Mouse (Mus musculus): ENCODE results near the gene Tlr6. TPM values are rescaled to one million over a fixed set of nuclear protein-coding genes. Genes with fewer than 3 reads are reported as not detected.

The Tlr6 gene
- polyA plus RNA-seq, 2 experiments = 1.5 to 1.7 TPM

GRCm38 (mm10) chr5:64908585-64909284 lies 51.2 kb downstream of the Tlr6 start:
- Histone ChIP-seq H3K27ac (replicated peaks; ENCODE audit: low read depth, low read length) (no peak overlapping the region), H3K27me3 (ENCODE audit: control insufficient read depth, insufficient read depth, low read length) (no peaks in the 10 kb centered on the region), H3K4me1 (ENCODE audit: control insufficient read depth, insufficient read depth, low read length) (no peaks in the 10 kb centered on the region), H3K9ac (ENCODE audit: low read depth, low read length, severe bottlenecking) (no peak overlapping the region), H3K4me2 (replicated peaks; ENCODE audit: low read depth, low read length, severe bottlenecking) (no peak overlapping the region), H3K36me3 (ENCODE audit: control insufficient read depth, insufficient read depth, low read length) (no peaks in the 10 kb centered on the region), H3K4me3 (replicated peaks; ENCODE audit: low read length) (no peak overlapping the region), H3K9me3 (ENCODE audit: control insufficient read depth, low read length) (no peaks in the 10 kb centered on the region)
- TF ChIP-seq POLR2A (IDR thresholded peaks at IDR 0.05; ENCODE audit: borderline replicate concordance, extremely low read depth, insufficient read depth, insufficient read length) = no peak
- ATAC-seq (ENCODE audit: low FRiP score, low read depth) = no peak
- 90% methylated on average over 6 of the region's 6 CpGs for WGBS
- no peak for DNase-seq (ENCODE audit: low spot score)

- H3K4me3 ChIP-seq (replicated peaks; ENCODE audit: low read length) = no peak overlapping the region
- no peak overlapping the region for H3K9ac ChIP-seq (ENCODE audit: low read depth, low read length, severe bottlenecking)
- no peaks in the 10 kb centered on the region for H3K4me1 ChIP-seq (ENCODE audit: control insufficient read depth, insufficient read depth, low read length)
- no peaks in the 10 kb centered on the region for H3K36me3 ChIP-seq (ENCODE audit: control insufficient read depth, insufficient read depth, low read length)
- no peak for TF ChIP-seq POLR2A (IDR thresholded peaks at IDR 0.05; ENCODE audit: borderline replicate concordance, extremely low read depth, insufficient read depth, insufficient read length)
- DNase-seq (ENCODE audit: low spot score) (no peak), ATAC-seq (ENCODE audit: low FRiP score, low read depth) (no peak)
- H3K27ac ChIP-seq (replicated peaks; ENCODE audit: low read depth, low read length) = no peak overlapping the region
- WGBS = 93% methylated on average over 5 of the region's 5 CpGs
- no peaks in the 10 kb centered on the region for H3K27me3 ChIP-seq (ENCODE audit: control insufficient read depth, insufficient read depth, low read length)
- H3K4me2 ChIP-seq (replicated peaks; ENCODE audit: low read depth, low read length, severe bottlenecking) = no peak overlapping the region
- H3K9me3 ChIP-seq (ENCODE audit: control insufficient read depth, low read length) = no peaks in the 10 kb centered on the region
These were observed 52.0 kb downstream of the Tlr6 start for GRCm38 (mm10) chr5:64907906-64908305.

- H3K36me3 ChIP-seq (ENCODE audit: control insufficient read depth, insufficient read depth, low read length) = no peaks in the 10 kb centered on the region
- ATAC-seq (ENCODE audit: low FRiP score, low read depth) = no peak
These were observed 54.2 kb downstream of the Tlr6 start for GRCm38 (mm10) chr5:64905516-64906271.

More at GRCm38 (mm10) chr5:64905516-64906271, 54.2 kb downstream of the Tlr6 start:
- no peaks in the 10 kb centered on the region for H3K27me3 ChIP-seq (ENCODE audit: control insufficient read depth, insufficient read depth, low read length)
- H3K4me3 ChIP-seq (replicated peaks; ENCODE audit: low read length) = no peak overlapping the region
- H3K27ac ChIP-seq (replicated peaks; ENCODE audit: low read depth, low read length) = no peak overlapping the region
- no peak for DNase-seq (ENCODE audit: low spot score)
- H3K4me2 ChIP-seq (replicated peaks; ENCODE audit: low read depth, low read length, severe bottlenecking) = no peak overlapping the region
- no peak for TF ChIP-seq POLR2A (IDR thresholded peaks at IDR 0.05; ENCODE audit: borderline replicate concordance, extremely low read depth, insufficient read depth, insufficient read length)
- no peak overlapping the region for H3K9ac ChIP-seq (ENCODE audit: low read depth, low read length, severe bottlenecking)
- H3K4me1 ChIP-seq (ENCODE audit: control insufficient read depth, insufficient read depth, low read length) = no peaks in the 10 kb centered on the region
- no peaks in the 10 kb centered on the region for H3K9me3 ChIP-seq (ENCODE audit: control insufficient read depth, low read length)
- 79% methylated on average over 11 of the region's 14 CpGs for WGBS

MicroRNAs encoded within 50 kb of the gene (microRNA counts, 519-probe panel; counts per million panel counts)
- microRNA mmu-miR-574-3p (2,961 counts per million, percentile 54 among the panel's probes with 10 or more counts), microRNA mmu-miR-574-5p (2,079 counts per million, percentile 29 among the panel's probes with 10 or more counts)

Small RNAs within 50 kb of the gene (microRNA-seq; reads per million reads assigned to microRNA genes)
- gene Mir574 = 207 reads per million, percentile 55 among the genes with 10 or more reads in this experiment

Other genes starting within 250 kb of the Tlr6 start
- 38.2 and 70.8 TPM in 2 replicates for gene Klf3, start 156.7 kb downstream of the Tlr6 start, polyA plus RNA-seq (2012; rRNA removed)
- gene Klf3, start 156.7 kb downstream of the Tlr6 start, polyA plus RNA-seq (2014; fragmentation: Nextera tagmentation; extraction: Ambion mirVana) = 76.0 and 76.7 TPM in 2 replicates
- gene Tlr1, start 26.5 kb downstream of the Tlr6 start, polyA plus RNA-seq (2012; rRNA removed) = 2.2 TPM in 2 replicates
- gene Tlr1, start 26.5 kb downstream of the Tlr6 start, polyA plus RNA-seq (2014; fragmentation: Nextera tagmentation; extraction: Ambion mirVana) = 1.0 and 1.8 TPM in 2 replicates
- gene Fam114a1, start 10.0 kb upstream of the Tlr6 start, polyA plus RNA-seq (2012; rRNA removed) = 69.6 and 71.7 TPM in 2 replicates
- 51.7 and 52.9 TPM in 2 replicates for gene Fam114a1, start 10.0 kb upstream of the Tlr6 start, polyA plus RNA-seq (2014; fragmentation: Nextera tagmentation; extraction: Ambion mirVana)
- gene Tmem156, start 132.0 kb upstream of the Tlr6 start, polyA plus RNA-seq (2012; rRNA removed) = 0.23 and 0.88 TPM in 2 replicates
- 0.23 and 1.1 TPM in 2 replicates for gene Tmem156, start 132.0 kb upstream of the Tlr6 start, polyA plus RNA-seq (2014; fragmentation: Nextera tagmentation; extraction: Ambion mirVana)
- 27.4 and 28.8 TPM in 2 replicates for gene Klhl5, start 147.4 kb upstream of the Tlr6 start, polyA plus RNA-seq (2012; rRNA removed)
- gene Klhl5, start 147.4 kb upstream of the Tlr6 start, polyA plus RNA-seq (2014; fragmentation: Nextera tagmentation; extraction: Ambion mirVana) = 20.4 and 23.2 TPM in 2 replicates
- 11.9 and 12.4 TPM in 2 replicates for gene Wdr19, start 239.6 kb upstream of the Tlr6 start, polyA plus RNA-seq (2012; rRNA removed)
- 8.4 and 11.4 TPM in 2 replicates for gene Wdr19, start 239.6 kb upstream of the Tlr6 start, polyA plus RNA-seq (2014; fragmentation: Nextera tagmentation; extraction: Ambion mirVana)

All from limb, embryonic 14.5 days (tissue).